Mouse (Mus musculus): ENCODE results near the gene Pbx2.
A peak's percentile ranks its signal among the peaks of the same experiment; 100 is the strongest.

The Pbx2 gene

DNA sequence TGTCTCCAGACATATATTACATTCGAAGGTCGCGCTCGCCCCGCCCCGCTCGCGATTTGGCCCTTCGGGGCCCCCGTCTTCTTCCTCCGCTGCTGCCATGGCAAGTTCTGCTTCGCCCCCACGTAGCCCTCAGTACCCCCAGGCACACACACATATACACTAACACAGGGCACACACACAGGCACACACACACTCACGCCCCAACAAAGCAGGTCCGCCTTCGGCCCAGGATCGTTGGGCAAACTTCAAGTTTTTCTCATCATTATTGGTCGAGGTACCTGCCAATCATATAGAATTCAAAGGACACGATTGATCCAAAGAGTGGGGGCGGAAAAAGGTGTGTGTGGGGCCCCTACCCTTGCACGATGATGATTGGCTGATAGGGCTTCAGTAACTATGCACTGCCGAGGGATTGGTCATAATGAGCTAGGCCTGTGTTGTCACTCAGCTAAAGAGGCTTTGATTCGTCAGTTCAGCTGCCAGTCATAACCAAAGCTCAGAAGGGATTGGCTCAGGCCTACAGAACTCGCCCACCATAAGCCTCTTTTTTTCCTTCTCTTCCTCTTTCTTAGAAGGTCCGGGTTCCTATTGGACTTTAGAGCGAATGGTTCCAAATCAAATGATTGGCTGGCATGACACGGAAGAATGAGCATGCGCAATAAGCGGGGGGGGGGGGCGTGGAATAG lies 12.5 kb downstream of the Pbx2 start, which contains the start of gene Rnf5:
TSS of gene Rnf5 (minus strand) at position 316 of the 686 bp plus-strand sequence.
- peak; percentile 100 for DNase-seq (ENCODE audit: low spot score)

DNA sequence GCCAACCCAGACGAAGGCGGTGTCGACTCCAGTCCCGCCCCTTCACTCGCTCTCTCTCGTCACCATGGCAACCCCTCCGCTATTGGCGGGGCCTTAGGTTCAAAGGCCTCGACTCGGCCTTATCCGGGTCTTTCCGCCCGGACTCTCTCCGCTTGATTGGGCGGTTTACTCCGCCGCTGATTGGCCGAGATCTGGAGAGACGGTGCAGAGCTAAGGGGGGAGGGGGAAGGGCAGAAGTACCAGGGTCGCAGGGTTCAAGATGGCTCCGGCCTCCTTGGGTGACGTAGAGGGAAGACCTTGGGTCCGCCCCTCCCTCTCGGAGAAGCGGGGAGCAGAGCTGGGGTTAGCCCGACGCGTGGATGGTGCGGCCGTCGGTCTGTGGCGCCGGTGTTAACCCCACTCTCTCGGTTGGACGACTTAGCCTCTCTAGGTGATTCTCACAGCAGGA lies 13.0 kb downstream of the Pbx2 start, which contains the start of gene Agpat1:
TSS of gene Agpat1 (plus strand) at position 202 of the 448 bp plus-strand sequence.
- DNase-seq (ENCODE audit: low spot score), result no peak

GRCm38 (mm10) chr17:34604511-34605237 lies 13.6 kb downstream of the Pbx2 start:
- peak; percentile 46 for DNase-seq (ENCODE audit: low spot score)

- peak; percentile 96 for DNase-seq (ENCODE audit: low spot score)
Measured at GRCm38 (mm10) chr17:34605609-34606008, 14.5 kb downstream of the Pbx2 start.

DNA sequence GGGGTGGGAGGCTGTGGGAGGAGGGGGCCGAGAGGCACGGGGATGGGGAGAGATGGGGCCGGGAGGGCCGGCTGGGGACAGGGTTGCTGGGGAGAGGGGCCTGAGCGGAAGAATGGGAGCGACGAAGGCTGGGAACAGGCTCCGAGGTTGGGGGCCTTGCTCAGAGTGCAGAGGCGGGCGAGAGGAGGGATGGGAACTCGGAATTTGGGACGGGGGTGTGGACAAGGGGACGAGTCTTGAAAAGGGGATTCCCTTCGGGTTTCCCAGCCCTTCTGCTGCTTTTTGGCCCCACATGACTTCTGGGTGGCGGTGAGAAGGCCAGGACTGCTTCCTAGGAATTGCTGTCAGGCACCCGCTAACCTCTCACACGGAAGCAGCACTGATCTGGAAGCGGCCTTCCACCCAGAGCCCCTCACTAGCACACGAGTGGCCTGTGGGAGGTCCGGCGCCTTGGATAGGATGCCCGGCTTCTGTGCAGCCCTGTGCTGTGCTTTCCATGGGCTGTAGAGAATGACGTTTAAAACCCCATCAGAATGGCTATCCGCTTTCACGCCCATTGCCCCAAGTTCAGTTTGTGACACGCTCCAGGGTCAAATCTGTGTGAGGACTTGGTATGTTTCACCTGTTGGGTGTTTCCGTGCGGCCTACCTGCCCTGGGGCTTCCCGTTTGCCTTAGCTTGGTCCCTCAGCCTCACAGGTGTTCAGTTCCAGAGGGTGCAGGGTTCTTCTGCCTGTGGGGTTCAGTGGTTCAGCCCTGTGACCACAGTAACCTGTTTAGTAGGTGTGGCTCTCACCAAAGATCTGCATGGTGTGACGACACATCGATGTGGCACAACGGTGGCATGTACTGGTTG lies 15.3 kb downstream of the Pbx2 start:
- no peak for DNase-seq (ENCODE audit: low spot score)

DNA sequence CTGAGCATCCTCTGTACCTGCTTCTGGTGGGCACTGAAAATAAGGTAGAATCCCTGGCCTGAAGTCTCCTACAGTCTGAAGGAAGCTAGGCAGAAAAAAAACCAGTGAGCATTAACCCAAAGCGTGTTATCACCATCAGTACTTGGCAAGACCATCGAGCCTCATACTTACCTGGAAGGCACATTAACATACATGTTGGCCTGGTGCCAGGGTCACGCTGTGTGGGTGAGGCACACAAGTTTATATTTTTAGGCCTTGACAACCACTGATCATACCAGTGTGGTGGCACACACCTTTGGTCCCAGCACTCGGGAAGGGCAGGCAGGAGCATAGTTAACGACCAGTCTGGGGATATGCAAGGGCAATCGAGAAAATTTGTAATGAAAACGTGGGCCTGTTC lies 16.9 kb downstream of the Pbx2 start:
- no peak for DNase-seq (ENCODE audit: low spot score)

- no peak for DNase-seq (ENCODE audit: low spot score)
Measured at GRCm38 (mm10) chr17:34611050-34611449, 20.0 kb downstream of the Pbx2 start.

DNA sequence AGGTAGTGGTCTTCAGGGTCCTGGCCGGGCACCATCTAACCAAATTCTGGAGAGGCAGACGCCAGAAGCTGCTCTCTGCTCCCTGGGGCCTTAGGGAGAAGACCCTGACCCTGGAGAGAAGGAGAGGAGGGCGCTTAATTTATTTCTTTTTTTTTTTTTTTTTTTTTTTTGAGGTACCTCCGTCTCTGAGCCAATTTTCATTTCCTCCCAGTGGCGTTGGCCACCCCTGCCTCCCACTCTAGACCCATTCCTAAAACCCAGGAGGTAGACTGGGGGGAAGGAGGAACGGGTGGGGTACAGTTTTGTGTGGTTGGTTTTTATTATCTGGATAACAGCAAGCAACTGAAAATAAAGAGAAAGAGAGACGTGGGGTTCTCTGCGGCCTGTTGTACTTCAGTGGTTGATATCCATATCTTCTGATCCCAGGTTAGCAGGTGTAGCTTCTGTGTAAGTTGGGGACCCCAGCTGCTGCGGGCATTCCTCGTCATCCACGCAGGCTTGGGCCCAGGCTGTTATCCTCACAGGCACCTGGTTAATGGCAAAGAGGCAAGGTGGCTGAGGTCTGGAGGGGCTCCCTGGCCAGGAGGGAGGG lies 22.1 kb downstream of the Pbx2 start:
- no peak for DNase-seq (ENCODE audit: low spot score)

GRCm38 (mm10) chr17:34613830-34614229 lies 22.8 kb downstream of the Pbx2 start:
- no peak for DNase-seq (ENCODE audit: low spot score)

- no peak for DNase-seq (ENCODE audit: low spot score)
Measured at GRCm38 (mm10) chr17:34615871-34616270, 24.8 kb downstream of the Pbx2 start, which contains the start of gene Egfl8. Gene Egfl8 (minus strand): TSS chr17:34615971.

GRCm38 (mm10) chr17:34618999-34619398 lies 27.9 kb downstream of the Pbx2 start:
- DNase-seq (ENCODE audit: low spot score), result peak; percentile 49

DNA sequence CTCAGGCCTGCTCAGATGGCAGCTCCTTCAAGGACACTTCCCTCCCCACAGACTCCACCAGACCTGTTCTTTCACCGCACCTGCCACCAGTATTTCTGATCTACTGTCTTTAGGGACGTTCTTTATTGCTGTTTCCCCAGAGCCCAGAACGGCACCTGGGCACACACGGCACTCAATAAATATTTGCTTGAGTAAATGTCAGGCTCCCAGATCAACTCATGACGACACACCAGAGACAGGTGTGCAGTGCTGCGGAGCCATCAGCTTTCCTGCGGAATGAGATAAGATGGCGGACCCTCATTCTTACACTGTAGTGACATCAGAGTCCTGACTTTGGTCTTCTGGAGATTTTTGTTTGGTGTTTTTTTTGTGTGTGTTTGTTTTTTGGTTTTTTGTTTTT lies 29.9 kb downstream of the Pbx2 start:
- no peak for DNase-seq (ENCODE audit: low spot score)

DNA sequence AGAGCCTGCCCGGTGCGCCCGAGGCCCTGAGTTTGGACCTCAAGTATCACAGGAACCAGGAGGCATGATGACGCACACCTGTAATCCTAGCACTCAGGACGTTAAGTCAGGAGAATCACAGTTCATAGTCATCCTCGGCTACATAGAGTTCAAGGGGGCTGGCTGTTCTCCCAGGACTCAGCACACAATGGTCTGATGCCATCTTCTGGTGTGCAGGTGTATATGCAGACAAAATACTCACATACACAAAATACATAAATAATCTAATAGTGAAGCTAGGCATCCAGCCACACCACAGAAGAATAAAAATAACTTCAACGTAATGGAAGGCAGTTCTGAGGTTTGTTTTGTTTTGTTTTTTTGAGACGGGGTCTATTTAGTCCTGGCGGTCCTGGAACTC lies 32.1 kb downstream of the Pbx2 start:
- DNase-seq (ENCODE audit: low spot score), result no peak

GRCm38 (mm10) chr17:34624981-34625380 lies 33.9 kb downstream of the Pbx2 start:
- no peak for DNase-seq (ENCODE audit: low spot score)

DNA sequence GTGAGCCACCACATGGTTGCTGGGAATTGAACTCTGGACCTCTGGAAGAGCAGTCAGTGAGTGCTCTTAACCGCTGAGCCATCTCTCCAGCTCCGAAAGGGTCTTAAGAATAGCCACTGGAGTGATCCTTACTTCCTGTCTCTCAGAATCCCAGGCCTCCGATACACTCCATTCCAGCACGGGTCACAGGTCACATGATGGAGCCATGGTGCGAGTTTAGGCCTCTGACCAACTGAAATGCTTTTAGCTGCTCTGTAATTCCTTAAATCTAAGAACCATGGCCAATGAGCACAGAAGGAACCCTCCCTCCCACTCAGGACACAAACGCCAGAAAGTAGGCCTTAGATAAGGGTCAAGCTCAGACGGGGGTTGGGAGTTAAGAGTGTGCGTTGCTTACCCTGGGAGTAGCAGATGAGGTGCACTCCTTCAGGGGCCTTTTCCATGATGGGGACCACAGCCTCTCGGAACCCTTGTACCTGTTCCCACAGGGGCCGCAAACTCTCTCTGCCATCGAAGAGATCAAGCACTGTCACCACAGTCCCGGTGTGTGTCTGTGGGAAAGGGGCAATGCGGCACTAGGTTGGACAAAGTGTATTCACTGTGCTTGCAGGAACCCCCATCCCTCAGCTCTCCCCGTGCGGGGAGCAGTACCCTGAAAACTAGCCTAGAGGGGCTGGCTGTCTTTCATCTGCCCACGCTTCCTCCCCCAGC lies 35.2 kb downstream of the Pbx2 start:
- no peak for DNase-seq (ENCODE audit: low spot score)

- DNase-seq (ENCODE audit: low spot score), result peak; percentile 65
Measured at GRCm38 (mm10) chr17:34626773-34627092, 35.7 kb downstream of the Pbx2 start.

DNA sequence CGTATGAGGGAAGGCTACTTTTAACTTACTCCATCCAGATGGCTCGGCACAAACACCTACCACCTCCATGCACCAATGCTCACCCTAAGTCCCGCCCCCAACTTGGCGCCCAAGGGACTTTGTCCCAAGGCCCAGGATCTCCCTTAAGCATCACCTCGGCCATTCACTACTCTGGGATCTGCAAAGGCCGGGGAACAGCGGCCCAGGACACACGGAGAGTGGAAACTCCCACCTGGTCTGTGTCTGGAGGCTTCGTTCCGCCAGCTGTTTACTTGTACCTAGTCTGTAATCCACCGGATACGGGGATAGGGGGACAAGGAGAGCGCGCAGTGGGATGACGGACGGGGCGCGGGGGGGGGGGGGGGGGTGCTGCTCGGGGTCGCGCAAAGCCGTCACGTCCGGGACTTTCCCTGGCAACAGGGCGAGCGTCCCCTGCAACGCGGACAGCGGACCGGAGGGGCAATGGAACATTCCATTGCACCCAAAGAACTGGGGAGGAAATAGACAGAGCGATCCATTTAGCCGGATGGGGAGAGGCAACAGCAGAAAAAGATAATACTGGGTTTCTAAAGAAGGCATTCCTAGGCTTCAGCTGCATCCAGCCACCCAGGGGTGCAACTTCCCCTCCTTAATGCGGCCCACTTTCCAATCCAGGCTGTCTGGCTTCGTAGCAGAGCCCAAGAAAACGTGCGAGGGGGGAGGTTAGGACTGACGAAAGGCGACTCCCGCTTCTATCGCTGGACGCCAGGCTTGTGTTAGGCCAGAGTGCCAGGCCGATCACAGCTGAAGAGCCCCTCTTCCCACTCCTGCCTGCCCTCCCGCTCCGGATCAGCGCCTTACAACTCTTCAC lies 36.3 kb downstream of the Pbx2 start:
- DNase-seq (ENCODE audit: low spot score), result peak; percentile 94

- DNase-seq (ENCODE audit: low spot score), result no peak
Measured at GRCm38 (mm10) chr17:34627943-34628643, 37.0 kb downstream of the Pbx2 start, which contains the start of gene Ppt2. Gene Ppt2 (minus strand): TSS chr17:34628510.

- DNase-seq (ENCODE audit: low spot score), result no peak
Measured at GRCm38 (mm10) chr17:34628644-34628967, 37.5 kb downstream of the Pbx2 start.

DNA sequence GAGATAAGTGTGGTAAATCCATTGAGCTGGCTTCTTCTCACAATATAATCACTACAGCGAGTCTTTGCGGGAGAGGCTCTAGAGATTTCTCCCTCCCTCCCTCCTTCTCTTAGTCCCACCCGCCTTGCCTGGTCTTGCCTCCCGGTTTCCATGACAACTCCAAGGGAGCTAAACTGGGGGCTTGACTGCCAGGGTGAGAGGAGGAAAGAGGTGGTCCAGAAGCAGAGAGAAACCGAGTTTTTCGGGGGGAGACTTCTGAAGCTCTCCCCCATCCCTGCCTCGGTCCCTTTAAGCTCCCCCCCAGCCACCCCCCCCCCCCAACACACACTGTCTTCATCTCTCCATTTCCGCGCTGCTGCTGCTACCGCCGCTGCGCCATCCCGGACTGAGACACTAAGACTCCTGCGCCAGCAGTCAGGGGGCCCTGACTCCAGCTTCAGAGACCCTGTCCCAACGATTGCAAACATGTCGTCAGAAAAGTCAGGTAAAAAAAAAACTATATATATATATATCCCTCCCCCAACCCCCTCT lies 38.2 kb downstream of the Pbx2 start, which contains the start of gene Prrt1:
TSS of gene Prrt1 (plus strand) at position 313 of the 531 bp plus-strand sequence.
- DNase-seq (ENCODE audit: low spot score), result no peak

Data from yolk sac, embryonic 10.5 days (tissue).